In genomic region chr13:53120906-53121305, GRCm38 (mm10) we compare ENCODE assay signal across 12 mouse cellular contexts.
A peak's percentile ranks its signal among the peaks of the same experiment; 100 is the strongest.
DNase-seq lines count a peak whose midpoint lies in the region; ATAC-seq and TF ChIP-seq lines count a peak whose summit lies in the region.
"Had no signal": no experiment of that assay in that cellular context is flagged by ENCODE, and none has a peak within 500 bp of the region (broad histone marks: within the 10 kb centered on the region; RNA-seq: fewer than 3 reads in every experiment).

No protein-coding gene starts in this region.

- H3K36me3 ChIP-seq in stomach, embryonic 14.5 days (ENCODE audit: control insufficient read depth, insufficient read depth, low read length), result peaks cover 19% of the 10 kb centered on the region
- H3K36me3 ChIP-seq in stomach, postnatal 0 days (ENCODE audit: control insufficient read depth, insufficient read depth, low read length), result peaks cover 2% of the 10 kb centered on the region; the same call in 1 of the 2 replicates
- H3K36me3 ChIP-seq in limb, embryonic 12.5 days, result peaks cover 49% of the 10 kb centered on the region
- 0 out of 2 replicates have a peak, but pooled peaks cover 3% of the 10 kb centered on the region for H3K36me3 ChIP-seq in stomach, embryonic 15.5 days

- no peaks in the 10 kb centered on the region for H3K27me3 ChIP-seq in stomach, embryonic 14.5 days (ENCODE audit: control insufficient read depth, insufficient read depth, low read length)
- H3K27me3 ChIP-seq in stomach, postnatal 0 days (ENCODE audit: control insufficient read depth, insufficient read depth, low read length), result no peaks in the 10 kb centered on the region
- no peaks in the 10 kb centered on the region for H3K27me3 ChIP-seq in limb, embryonic 12.5 days
- no peaks in the 10 kb centered on the region for H3K27me3 ChIP-seq in stomach, embryonic 15.5 days (replicated peaks)
- H3K27me3 ChIP-seq: heart, embryonic 13.5 days; limb, embryonic 13.5 days had no signal

- no peak for TF ChIP-seq CTCF in stomach, postnatal 0 days (IDR thresholded peaks at IDR 0.05; ENCODE audit: low read depth)

- TF ChIP-seq EP300 in stomach, postnatal 0 days (optimal IDR thresholded peaks at IDR 0.05), result no peak

- H3K4me2 ChIP-seq in stomach, embryonic 14.5 days (replicated peaks; ENCODE audit: low read depth, low read length), result no peak overlapping the region
- no peak overlapping the region for H3K4me2 ChIP-seq in stomach, postnatal 0 days (replicated peaks; ENCODE audit: low read depth)
- no peak overlapping the region for H3K4me2 ChIP-seq in limb, embryonic 12.5 days
- H3K4me2 ChIP-seq in stomach, embryonic 15.5 days, result no peak overlapping the region
- H3K4me2 ChIP-seq: heart, embryonic 13.5 days; limb, embryonic 13.5 days had no signal

- ATAC-seq in stomach, embryonic 14.5 days (ENCODE audit: insufficient number of reproducible peaks, insufficient read depth, low FRiP score, low read depth), result 0 out of 2 replicates have a peak, but pooled peaks have one; percentile 31
- no peak for ATAC-seq in stomach, postnatal 0 days (ENCODE audit: low FRiP score, low TSS enrichment)
- no peak for ATAC-seq in limb, embryonic 12.5 days (ENCODE audit: insufficient number of reproducible peaks, insufficient read depth, low FRiP score, low TSS enrichment, low read depth)
- ATAC-seq in stomach, embryonic 15.5 days (ENCODE audit: insufficient read depth, low FRiP score, low read depth), result 0 out of 2 replicates have a peak, but pooled peaks have one; percentile 15

- H3K4me1 ChIP-seq in stomach, embryonic 14.5 days (ENCODE audit: control insufficient read depth, insufficient read depth, low read length), result peaks cover 6% of the 10 kb centered on the region
- H3K4me1 ChIP-seq in stomach, postnatal 0 days (replicated peaks; ENCODE audit: control insufficient read depth, insufficient read depth), result no peaks in the 10 kb centered on the region
- peaks cover 28% of the 10 kb centered on the region for H3K4me1 ChIP-seq in limb, embryonic 12.5 days (replicated peaks)
- H3K4me1 ChIP-seq in stomach, embryonic 15.5 days, result peaks cover 19% of the 10 kb centered on the region; the same call in 1 of the 2 replicates

- WGBS in stomach, embryonic 14.5 days, result 45% methylated on average over 11 of the region's 11 CpGs
- 45% methylated on average over 11 of the region's 11 CpGs for WGBS in stomach, postnatal 0 days
- WGBS in limb, embryonic 12.5 days, result 40% methylated on average over 11 of the region's 11 CpGs
- 44% methylated on average over 11 of the region's 11 CpGs for WGBS in stomach, embryonic 15.5 days

- H3K27ac ChIP-seq in stomach, embryonic 14.5 days (ENCODE audit: low read length), result peak overlapping the region; percentile 39; the same call in 1 of the 2 replicates
- no peak overlapping the region for H3K27ac ChIP-seq in stomach, postnatal 0 days (replicated peaks)
- H3K27ac ChIP-seq in limb, embryonic 12.5 days, result peak overlapping the region; percentile 50; the same call in 1 of the 2 replicates
- H3K27ac ChIP-seq in stomach, embryonic 15.5 days, result no peak overlapping the region; the same call in 1 of the 2 replicates
- H3K27ac ChIP-seq: heart, embryonic 13.5 days; limb, embryonic 13.5 days had no signal

- H3K9ac ChIP-seq in stomach, embryonic 14.5 days (replicated peaks; ENCODE audit: low read depth, low read length), result no peak overlapping the region
- H3K9ac ChIP-seq in stomach, postnatal 0 days (ENCODE audit: low read length), result no peak overlapping the region
- H3K9ac ChIP-seq in limb, embryonic 12.5 days (replicated peaks), result no peak overlapping the region
- H3K9ac ChIP-seq in stomach, embryonic 15.5 days, result no peak overlapping the region
- H3K9ac ChIP-seq: heart, embryonic 13.5 days; limb, embryonic 13.5 days had no signal

- DNase-seq in cerebellum, postnatal 10 days, result peak; percentile 59 to 74
- DNase-seq in cerebellum, adult 11 months, result no peak
- no peak for DNase-seq in stomach, postnatal 0 days (ENCODE audit: low spot score)
- no peak for DNase-seq in gastrocnemius, postnatal 10 days
- no peak for DNase-seq in layer of hippocampus, adult 11-12 months (ENCODE audit: low spot score)
- DNase-seq: cerebellum, postnatal 36 days; thymus, postnatal 25 days had no signal

- H3K4me3 ChIP-seq in stomach, embryonic 14.5 days (ENCODE audit: low read depth, low read length), result no peak overlapping the region
- H3K4me3 ChIP-seq in stomach, postnatal 0 days (ENCODE audit: low read depth, low read length), result no peak overlapping the region
- H3K4me3 ChIP-seq in limb, embryonic 12.5 days (replicated peaks), result no peak overlapping the region
- no peak overlapping the region for H3K4me3 ChIP-seq in stomach, embryonic 15.5 days (replicated peaks)
- H3K4me3 ChIP-seq: heart, embryonic 13.5 days; limb, embryonic 13.5 days had no signal

- no peaks in the 10 kb centered on the region for H3K9me3 ChIP-seq in stomach, embryonic 14.5 days (ENCODE audit: control insufficient read depth, low read depth, low read length)
- no peaks in the 10 kb centered on the region for H3K9me3 ChIP-seq in stomach, postnatal 0 days (ENCODE audit: control insufficient read depth, low read length)
- no peaks in the 10 kb centered on the region for H3K9me3 ChIP-seq in limb, embryonic 12.5 days
- H3K9me3 ChIP-seq in stomach, embryonic 15.5 days, result no peaks in the 10 kb centered on the region
- H3K9me3 ChIP-seq: heart, embryonic 13.5 days; limb, embryonic 13.5 days had no signal

Comparison
In these comparisons a context has a peak if more than half of its experiments do, and no peak if none do; other contexts are left out.
1. DNase-seq: peak in cerebellum, postnatal 10 days (2 of 2); none in cerebellum, adult 11 months (single experiment), stomach, postnatal 0 days (single experiment), gastrocnemius, postnatal 10 days (single experiment) and layer of hippocampus, adult 11-12 months (single experiment).
2. ATAC-seq: peak in stomach, embryonic 14.5 days (single experiment) and stomach, embryonic 15.5 days (single experiment); none in stomach, postnatal 0 days (single experiment) and limb, embryonic 12.5 days (single experiment).
3. H3K27ac ChIP-seq: peak in stomach, embryonic 14.5 days (single experiment) and limb, embryonic 12.5 days (single experiment); none in stomach, postnatal 0 days (single experiment) and stomach, embryonic 15.5 days (single experiment).